Mouse (Mus musculus) heart, postnatal 10 days (tissue): ENCODE results near the gene Baat. TPM values are rescaled to one million over a fixed set of nuclear protein-coding genes. Genes with fewer than 3 reads are reported as not detected.
A peak's percentile ranks its signal among the peaks of the same experiment; 100 is the strongest.
"Not testable (repeated sequence)": the region's sequence is repeated elsewhere in the genome, so short reads cannot be mapped to it uniquely, and the experiment has no call there.

ENCODE experiments used
- DNase-seq, 2 experiments: peaks; one replicate each; pipeline ENCODE4 v3.0.0; 2021
- intact Hi-C: fragments of 180-260 bp; cut with DNase I; formaldehyde crosslinking; loops from one replicate; pipeline ENCODE4 v1.15.1; 2025
- total RNA-seq, 2 experiments: library from RNA; stranded (reverse); gene quantifications; 2 replicates each; pipeline ENCODE4 v1.2.3; 2021

Baat gene
- total RNA-seq, 2 experiments from 2014 or later = 0.12 TPM; not detected in 1

DNA sequence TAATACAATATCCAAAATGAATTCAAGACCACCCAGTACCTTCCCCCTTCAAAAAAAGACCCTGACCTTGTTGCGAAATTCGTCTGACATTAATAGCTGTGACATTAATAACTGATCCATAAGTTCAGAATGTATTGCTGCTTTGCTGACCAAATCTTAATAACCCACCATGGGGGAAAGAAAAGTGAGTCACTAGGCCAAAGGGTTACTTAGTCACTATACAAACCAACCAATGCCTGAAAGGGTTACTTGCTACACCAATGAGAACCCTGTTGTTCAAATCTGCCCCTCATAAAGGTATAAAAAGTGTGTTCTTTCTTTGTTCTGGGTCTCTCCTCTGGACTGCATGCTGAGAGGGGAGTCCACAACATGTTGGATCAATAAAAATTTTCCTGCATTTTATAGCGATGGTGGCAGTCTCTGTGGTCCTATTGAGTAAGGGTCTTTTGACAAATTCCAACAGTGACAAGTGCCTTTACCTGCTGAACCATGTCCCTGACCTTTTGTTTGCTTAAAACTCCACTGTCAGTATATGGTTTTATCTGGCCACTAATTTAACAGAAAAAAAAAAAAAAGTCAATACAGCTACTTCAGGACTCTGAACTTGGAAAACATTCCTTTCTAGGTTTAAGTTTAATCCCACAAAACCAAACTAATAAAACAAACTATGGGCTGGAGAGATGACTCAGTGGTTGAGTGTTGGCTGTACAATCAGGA is 20.3 kb downstream of the Baat start:
- DNase-seq, intact Hi-C loops: not testable (repeated sequence)

DNA sequence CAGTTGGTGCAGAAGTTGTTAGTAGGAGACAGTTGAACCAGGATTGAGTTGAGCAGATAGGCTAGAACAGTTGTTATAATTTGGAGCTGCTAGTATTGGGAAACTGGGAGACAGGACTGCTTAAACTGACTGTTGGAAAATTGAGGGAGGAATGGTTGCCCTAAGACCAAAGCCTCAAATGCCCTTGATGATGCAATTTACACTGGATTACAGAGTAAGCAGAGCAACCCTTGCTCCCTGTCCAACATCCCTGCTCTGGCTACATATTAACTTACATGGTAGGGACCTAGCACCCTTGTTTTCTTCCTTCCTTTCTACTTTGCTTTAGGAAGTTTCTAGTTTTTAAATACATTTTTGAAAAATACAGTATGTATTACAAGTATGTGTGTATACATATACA is 20.9 kb downstream of the Baat start:
- intact Hi-C loops = no loop called here
- no peak for DNase-seq

DNA sequence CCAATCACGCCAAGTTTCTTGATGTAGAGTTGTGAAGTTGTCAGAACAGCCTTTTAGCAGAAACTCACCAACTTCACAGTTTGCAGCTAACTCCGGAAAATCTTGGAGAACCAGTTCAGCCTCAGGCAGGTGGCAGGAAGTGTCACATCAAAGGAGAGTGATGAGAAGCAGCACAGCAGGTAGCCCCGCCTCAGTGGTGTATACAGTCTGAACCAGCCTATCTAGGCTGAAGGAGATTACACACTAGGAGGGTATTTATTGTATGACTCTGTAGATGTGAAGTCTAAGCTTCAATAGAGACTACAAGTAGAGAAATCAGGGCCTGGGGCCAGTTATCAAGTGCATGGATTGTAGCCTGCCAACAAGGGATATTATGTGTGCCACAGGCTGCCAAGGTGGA is 25.5 kb downstream of the Baat start:
- DNase-seq = peak; percentile 5 to 9
- intact Hi-C loops = no loop called here

DNA sequence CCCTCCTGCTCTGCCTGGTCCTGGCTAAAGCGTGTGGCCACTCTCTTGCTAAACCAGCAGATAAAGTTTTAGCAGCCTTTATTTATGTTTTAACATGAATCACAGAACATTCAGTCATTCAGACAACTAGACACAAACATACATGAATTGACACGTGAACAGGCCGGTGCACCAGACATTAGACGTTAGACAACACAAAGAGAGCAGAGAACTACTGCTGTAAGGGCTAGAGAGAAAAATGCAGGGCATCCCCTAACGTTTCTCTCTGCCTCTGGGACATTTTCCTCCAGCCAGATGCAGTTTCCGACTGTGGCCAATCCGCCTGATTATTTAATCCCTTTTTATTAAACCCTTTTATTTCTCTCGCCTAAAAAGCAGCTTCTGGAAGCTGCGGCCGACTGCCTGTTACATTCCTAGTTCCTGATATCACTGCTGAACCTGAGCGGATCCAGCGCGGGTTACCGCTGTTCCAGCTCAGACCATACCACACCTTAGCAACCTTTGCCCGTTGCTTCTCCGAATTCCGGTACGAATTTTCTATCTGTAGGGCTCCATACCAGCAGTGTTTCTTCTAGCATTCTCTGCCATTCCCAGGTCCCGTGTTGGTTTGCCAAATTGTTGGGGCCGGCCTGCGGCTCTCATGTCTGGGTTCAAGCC is 26.1 kb downstream of the Baat start:
- no peak for DNase-seq
- intact Hi-C loops = no loop called here

DNA sequence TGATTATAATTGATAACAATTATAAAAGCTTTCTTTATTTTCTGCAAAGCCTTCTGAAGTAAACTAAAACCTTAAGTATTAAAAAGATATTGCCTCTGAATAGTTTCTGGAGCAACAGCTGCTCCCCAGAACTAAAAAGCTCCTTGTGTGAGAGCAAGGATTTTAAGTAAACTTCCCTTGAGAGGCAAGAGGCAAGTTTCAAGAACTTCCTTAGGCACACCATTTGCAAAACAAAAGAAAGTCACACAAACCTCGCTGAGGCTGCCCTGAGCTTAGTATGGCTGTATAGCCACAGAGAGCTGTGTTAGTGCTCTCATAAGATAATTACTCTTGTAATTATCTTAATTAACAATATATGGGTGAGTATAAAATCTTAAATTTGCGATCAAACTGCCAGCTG is 27.3 kb downstream of the Baat start:
- intact Hi-C loops, DNase-seq: not testable (repeated sequence)

DNA sequence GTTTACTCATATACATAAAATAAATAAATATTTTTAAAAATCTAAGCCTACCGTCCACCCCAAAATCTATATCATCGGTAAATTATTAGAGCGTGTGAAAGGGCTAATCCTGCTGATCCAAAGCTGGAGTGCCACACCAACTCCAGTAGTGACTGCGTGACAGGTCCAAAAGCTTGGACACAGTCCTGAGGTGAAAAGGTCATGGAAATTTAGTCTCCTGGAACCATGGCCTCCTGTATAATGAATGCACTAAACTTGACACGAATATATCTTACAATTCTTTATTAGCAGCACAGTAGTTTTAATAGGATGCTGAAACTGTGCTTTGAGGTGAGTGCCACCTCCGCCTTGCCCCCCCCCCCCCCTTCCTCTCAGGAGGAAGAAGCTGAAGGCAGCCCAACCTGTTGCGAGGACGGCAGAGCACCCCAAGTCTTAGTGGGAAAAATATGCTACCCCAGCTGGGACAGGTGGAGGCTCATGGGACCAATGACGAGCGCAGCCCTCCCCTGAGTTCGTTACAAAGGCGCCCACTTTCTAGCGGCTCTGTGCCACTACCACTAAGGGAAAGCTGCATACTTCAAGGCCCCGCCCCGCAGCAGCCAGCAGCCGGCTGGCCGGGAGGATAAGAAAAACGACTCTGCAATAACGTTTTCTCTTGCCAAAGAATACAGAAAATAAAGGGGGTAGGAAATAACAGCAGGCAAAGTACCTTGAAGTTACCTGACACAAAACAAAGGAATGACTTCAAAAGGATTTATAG is 28.1 kb downstream of the Baat start:
- intact Hi-C loops = no loop called here
- peak; percentile 25 for DNase-seq

GRCm38 (mm10) chr4:49474583-49474982 is 31.8 kb downstream of the Baat start:
- no peak for DNase-seq
- intact Hi-C loops = no loop called here

DNA sequence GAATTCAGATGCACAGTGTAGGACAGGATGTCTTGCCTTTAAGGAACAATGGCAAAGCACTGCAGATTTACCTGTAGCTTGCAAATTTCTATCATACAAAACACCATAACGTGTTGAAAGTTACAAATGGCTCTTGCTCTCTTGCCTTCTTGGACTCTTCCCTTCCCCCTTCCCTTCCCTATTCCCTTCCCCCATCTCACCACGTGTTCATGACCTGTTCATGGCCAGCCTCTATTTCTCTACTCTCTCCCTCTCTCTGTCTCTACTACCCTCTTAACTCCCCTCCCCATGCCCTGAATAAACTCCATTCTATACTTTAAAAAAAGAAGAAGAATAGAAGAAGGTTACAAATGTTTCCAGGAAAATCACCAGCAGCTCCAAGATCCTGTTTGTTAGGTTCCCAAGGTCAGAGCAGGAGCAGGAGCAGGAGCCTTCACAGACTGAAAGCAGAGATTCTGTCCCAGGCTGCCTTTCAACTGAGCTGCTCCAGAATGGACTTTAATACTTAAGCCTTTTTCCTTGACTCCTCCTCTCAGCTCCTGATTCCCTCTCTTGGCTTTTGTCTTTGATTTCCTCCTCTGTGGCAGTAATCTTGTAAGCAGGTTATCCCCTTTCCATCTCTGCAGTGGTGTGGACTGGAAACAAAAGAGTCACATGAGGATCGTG is 32.8 kb downstream of the Baat start, which contains the start of gene Acnat1:
Gene Acnat1, minus strand, starts transcription at position 478 of the 666 bp plus-strand sequence.
- no peak for DNase-seq
- intact Hi-C loops = no loop called here

DNA sequence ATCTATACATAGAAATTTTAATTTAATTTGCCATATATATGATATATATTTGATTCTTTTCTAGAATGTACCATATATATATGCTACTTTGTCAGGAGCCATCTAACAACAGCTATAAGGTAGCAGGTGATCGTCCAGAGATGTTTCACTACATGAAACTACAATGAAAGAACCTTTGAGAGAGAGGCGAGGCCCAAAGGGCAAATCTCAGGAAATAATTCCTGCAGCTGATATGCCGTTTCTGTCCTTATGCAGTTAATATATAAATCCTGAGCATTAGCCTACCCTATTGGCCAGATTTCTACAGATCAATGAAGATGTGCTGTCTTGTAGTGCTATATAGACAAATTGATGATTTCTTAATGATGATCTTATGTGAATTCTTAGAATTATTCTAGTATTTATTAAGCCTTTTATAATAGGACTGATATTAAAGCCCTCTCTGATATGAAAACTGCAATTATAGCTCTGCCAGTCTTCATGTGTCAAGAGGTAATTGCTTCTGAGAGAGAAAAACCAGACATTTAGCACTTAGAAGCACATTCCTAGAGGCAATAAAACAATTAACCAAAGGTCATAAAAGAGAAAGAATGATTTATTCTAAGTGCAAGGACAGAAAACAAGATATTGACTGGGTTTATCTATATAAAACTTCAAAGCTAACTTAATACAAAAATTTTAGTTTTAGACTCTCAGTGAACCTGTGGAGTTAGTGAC is 36.8 kb downstream of the Baat start:
- intact Hi-C loops = no loop called here
- no peak for DNase-seq

- intact Hi-C loops = no loop called here
- no peak for DNase-seq
These were observed 39.0 kb downstream of the Baat start for GRCm38 (mm10) chr4:49467360-49467759.

GRCm38 (mm10) chr4:49456171-49456570 is 50.2 kb downstream of the Baat start:
- no peak for DNase-seq
- intact Hi-C loops = no loop called here

- DNase-seq = no peak
- intact Hi-C loops = no loop called here
These were observed 54.4 kb downstream of the Baat start for GRCm38 (mm10) chr4:49451848-49452551.

DNA sequence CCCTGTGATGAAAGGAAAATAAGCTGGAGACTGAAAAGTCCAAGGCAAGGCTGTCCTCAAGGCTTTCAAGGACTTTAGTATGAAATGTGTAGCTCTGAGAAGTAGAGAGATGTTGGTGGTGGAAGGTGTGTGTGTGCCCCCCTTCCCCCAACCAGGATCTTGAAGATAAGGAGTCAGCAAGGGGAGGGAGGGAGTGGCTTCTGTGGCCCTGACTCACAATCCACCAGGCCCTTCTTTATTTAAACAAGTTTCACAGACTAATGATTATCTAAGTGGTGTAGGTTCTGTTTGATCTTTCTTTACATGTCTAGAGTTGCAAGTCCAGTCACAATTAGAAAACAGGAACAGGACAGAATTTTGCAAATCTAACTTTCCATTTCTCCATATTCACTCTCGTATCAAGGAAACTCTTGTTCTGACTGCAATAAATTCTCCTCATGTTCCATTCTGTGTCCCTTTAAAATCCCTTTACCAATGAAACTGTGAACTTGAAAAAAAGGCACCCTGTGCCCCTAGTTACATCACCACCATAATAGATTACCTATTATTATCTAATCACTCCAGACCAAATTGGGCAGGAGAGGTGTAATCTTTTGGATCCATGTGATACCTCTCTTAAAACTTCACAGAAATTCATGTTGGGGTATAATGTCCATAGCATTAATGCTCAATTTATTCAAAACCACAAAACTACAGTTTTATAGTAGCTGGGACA is 55.1 kb downstream of the Baat start:
- DNase-seq, intact Hi-C loops: not testable (repeated sequence)

Other genes starting within 250 kb of the Baat start
- not detected for gene Acnat2, start 98.4 kb downstream of the Baat start, total RNA-seq
- not detected for gene Acnat1, start 32.6 kb downstream of the Baat start, total RNA-seq
- 10 to 100 TPM; 37.3 to 41.7 TPM for gene Mrpl50, start 14.5 kb upstream of the Baat start, total RNA-seq
- gene Zfp189, start 14.6 kb upstream of the Baat start, total RNA-seq = 1 to 10 TPM; 5.8 to 8.1 TPM
- gene Aldob, start 43.0 kb upstream of the Baat start, total RNA-seq = under 1 TPM in 1 of 2 experiments, not detected in 1; 0.22 TPM
- 10 to 100 TPM; 42.0 to 47.4 TPM for gene Tmem246, start 91.3 kb upstream of the Baat start, total RNA-seq
- 10 to 100 TPM; 36.9 TPM for gene Rnf20, start 125.4 kb upstream of the Baat start, total RNA-seq
- not detected for gene Ppp3r2, start 175.5 kb upstream of the Baat start, total RNA-seq